ENCODE assay signal across 9 mouse cellular contexts in the genomic region with DNA sequence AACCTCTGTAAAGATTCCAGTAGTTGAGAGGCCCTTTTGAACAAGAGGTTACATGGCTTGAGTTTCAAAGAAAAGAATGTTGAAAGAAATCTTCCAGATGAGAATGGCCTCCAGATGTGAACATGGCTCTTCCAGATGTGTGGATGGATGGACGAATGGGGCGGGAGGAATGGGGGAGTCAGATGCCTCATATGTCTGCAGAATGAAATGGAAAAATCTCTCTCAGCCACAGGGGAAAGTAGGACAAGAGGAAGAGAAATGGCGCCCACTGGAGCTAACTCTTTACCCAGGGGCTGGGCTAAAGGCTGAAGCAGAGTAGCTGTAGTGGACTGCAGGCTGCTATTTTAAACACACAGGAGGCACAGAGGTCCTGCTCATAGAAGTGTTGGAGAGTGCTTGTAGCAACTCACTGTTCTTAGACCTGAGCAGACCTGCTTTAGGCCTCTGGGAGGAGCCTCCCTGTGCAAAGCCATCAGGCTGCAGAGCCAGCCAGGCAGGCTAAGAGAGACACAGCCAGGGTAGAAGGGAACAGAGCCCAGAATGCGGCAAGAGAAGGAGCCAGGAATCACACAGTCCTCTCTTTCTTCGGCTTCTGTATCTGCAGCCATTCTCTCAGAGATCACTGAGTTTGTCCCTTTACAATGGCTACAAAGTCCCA. TPM values are rescaled to one million over a fixed set of nuclear protein-coding genes. Genes with fewer than 3 reads are reported as not detected.
DNase-seq lines count a peak whose midpoint lies in the region; ATAC-seq and TF ChIP-seq lines count a peak whose summit lies in the region.
"Had no signal": no experiment of that assay in that cellular context is flagged by ENCODE, and none has a peak within 500 bp of the region (broad histone marks: within the 10 kb centered on the region; RNA-seq: fewer than 3 reads in every experiment).

No protein-coding gene starts in this region.

- H3K4me2 ChIP-seq in forebrain, postnatal 0 days (ENCODE audit: low read depth): no peak overlapping the region
- H3K4me2 ChIP-seq in forebrain, embryonic 11.5 days (ENCODE audit: low read depth, low read length, severe bottlenecking): no peak overlapping the region
- no peak overlapping the region for H3K4me2 ChIP-seq in hindbrain, embryonic 13.5 days

- H3K4me1 ChIP-seq in forebrain, postnatal 0 days (ENCODE audit: insufficient read depth): peaks cover 10% of the 10 kb centered on the region; the same call in 1 of the 2 replicates
- no peaks in the 10 kb centered on the region; the same call in 1 of the 2 replicates for H3K4me1 ChIP-seq in forebrain, embryonic 11.5 days (replicated peaks; ENCODE audit: control insufficient read depth, insufficient read depth, low read length)
- peaks cover 24% of the 10 kb centered on the region for H3K4me1 ChIP-seq in hindbrain, embryonic 13.5 days (replicated peaks)

- no peaks in the 10 kb centered on the region for H3K36me3 ChIP-seq in forebrain, postnatal 0 days (ENCODE audit: insufficient read depth)
- no peaks in the 10 kb centered on the region for H3K36me3 ChIP-seq in forebrain, embryonic 11.5 days (ENCODE audit: control insufficient read depth, insufficient read depth, low read length)
- no peaks in the 10 kb centered on the region for H3K36me3 ChIP-seq in hindbrain, embryonic 13.5 days

- intact Hi-C loops in left cerebral cortex, postnatal 10 days (cut with DNase I): no loop called here

- no peak overlapping the region for H3K9ac ChIP-seq in forebrain, postnatal 0 days
- no peak overlapping the region for H3K9ac ChIP-seq in forebrain, embryonic 11.5 days (ENCODE audit: low read length)
- H3K9ac ChIP-seq in hindbrain, embryonic 13.5 days: no peak overlapping the region

- no peak overlapping the region for H3K27ac ChIP-seq in forebrain, postnatal 0 days (ENCODE audit: low read depth, low read length)
- H3K27ac ChIP-seq in forebrain, embryonic 11.5 days (ENCODE audit: low read depth, low read length): no peak overlapping the region
- H3K27ac ChIP-seq in hindbrain, embryonic 13.5 days: peak overlapping the region; percentile 56

- H3K4me3 ChIP-seq in forebrain, postnatal 0 days (ENCODE audit: low read depth, low read length): no peak overlapping the region
- H3K4me3 ChIP-seq in forebrain, embryonic 11.5 days (ENCODE audit: low read depth, low read length): no peak overlapping the region
- H3K4me3 ChIP-seq in hindbrain, embryonic 13.5 days: no peak overlapping the region

- no peaks in the 10 kb centered on the region for H3K27me3 ChIP-seq in forebrain, postnatal 0 days (ENCODE audit: insufficient read depth, low read length)
- no peaks in the 10 kb centered on the region for H3K27me3 ChIP-seq in forebrain, embryonic 11.5 days (ENCODE audit: control insufficient read depth, insufficient read depth, low read length)
- H3K27me3 ChIP-seq in hindbrain, embryonic 13.5 days: no peaks in the 10 kb centered on the region

- ATAC-seq in forebrain, postnatal 0 days: peak; percentile 79
- no peak for ATAC-seq in forebrain, embryonic 11.5 days (replicated peaks; ENCODE audit: low FRiP score)
- no peak for ATAC-seq in hindbrain, embryonic 13.5 days (ENCODE audit: low FRiP score)

- DNase-seq in forebrain, postnatal 0 days: peak; percentile 34
- no peak for DNase-seq in forebrain, embryonic 11.5 days (ENCODE audit: low spot score)
- DNase-seq in forelimb bud, embryonic 11.5 days (ENCODE audit: low read depth, low spot score): peak; percentile 69
- DNase-seq in lung, postnatal 25 days (ENCODE audit: low spot score): peak; percentile 43
- DNase-seq in left cerebral cortex, postnatal 10 days (ENCODE audit: extremely low spot score in 1 of 2, low spot score in 2 of 2): no peak
- no peak for DNase-seq in left cerebral cortex, adult 8-10 months (ENCODE audit: low spot score in 2 of 2)
- no peak for DNase-seq in testis, postnatal 14 days (ENCODE audit: low spot score)

- 67% methylated on average over 5 of the region's 5 CpGs for WGBS in forebrain, postnatal 0 days
- 77% methylated on average over 5 of the region's 5 CpGs for WGBS in forebrain, embryonic 11.5 days
- 73% methylated on average over 5 of the region's 5 CpGs for WGBS in hindbrain, embryonic 13.5 days

- no peaks in the 10 kb centered on the region for H3K9me3 ChIP-seq in forebrain, postnatal 0 days (ENCODE audit: low read length)
- no peaks in the 10 kb centered on the region for H3K9me3 ChIP-seq in forebrain, embryonic 11.5 days (ENCODE audit: control insufficient read depth, low read length)
- no peaks in the 10 kb centered on the region for H3K9me3 ChIP-seq in hindbrain, embryonic 13.5 days

- TF ChIP-seq CTCF in forebrain, postnatal 0 days (IDR thresholded peaks at IDR 0.05; ENCODE audit: low read depth): 0 out of 2 replicates have a peak, but pooled peaks have one; percentile 2

RNA-seq across cellular contexts. Expression of a gene that starts 23.9 kb away (rescaled TPM):
- not detected in 2 replicates for total RNA-seq in forebrain, postnatal 0 days (2014; rRNA removed)
- polyA plus RNA-seq in forebrain, postnatal 0 days (2015; fragmentation: Nextera tagmentation; extraction: Ambion mirVana): not detected in 2 replicates
- polyA plus RNA-seq in forebrain, embryonic 11.5 days (2014; fragmentation: Nextera tagmentation; extraction: Ambion mirVana): not detected in 2 replicates
- 0.16 and 0.26 TPM in 2 replicates for polyA plus RNA-seq in hindbrain, embryonic 13.5 days (2015; fragmentation: Nextera tagmentation; extraction: Ambion mirVana)
- not detected for total RNA-seq in left cerebral cortex, postnatal 10 days (2021)
- total RNA-seq in left cerebral cortex, adult 8-10 months (2022): under 1 TPM in 1 of 4 experiments, not detected in 3; 0.48 TPM
- total RNA-seq: hematopoietic stem cell, adult 5-6 weeks had no signal

RNA-seq across cellular contexts. Expression of a gene that starts 28.2 kb away (rescaled TPM):
- 11.4 and 37.0 TPM in 2 replicates for total RNA-seq in forebrain, postnatal 0 days (2014; rRNA removed)
- 3.8 and 4.3 TPM in 2 replicates for polyA plus RNA-seq in forebrain, postnatal 0 days (2015; fragmentation: Nextera tagmentation; extraction: Ambion mirVana)
- 2.4 and 3.2 TPM in 2 replicates for polyA plus RNA-seq in forebrain, embryonic 11.5 days (2014; fragmentation: Nextera tagmentation; extraction: Ambion mirVana)
- polyA plus RNA-seq in hindbrain, embryonic 13.5 days (2015; fragmentation: Nextera tagmentation; extraction: Ambion mirVana): 11.1 and 12.2 TPM in 2 replicates
- 1 to 10 TPM; 3.0 to 4.4 TPM for total RNA-seq in left cerebral cortex, postnatal 10 days (2021)
- total RNA-seq in left cerebral cortex, adult 8-10 months (2022): 1 to 10 TPM; 1.6 to 1.9 (median 1.7) TPM

Comparison
In these comparisons a context has a peak if more than half of its experiments do, and no peak if none do; other contexts are left out.
1. DNase-seq: peak in forebrain, postnatal 0 days (single experiment), forelimb bud, embryonic 11.5 days (single experiment) and lung, postnatal 25 days (single experiment); none in forebrain, embryonic 11.5 days (single experiment), left cerebral cortex, postnatal 10 days (0 of 2), left cerebral cortex, adult 8-10 months (0 of 2) and testis, postnatal 14 days (single experiment).